Mouse (Mus musculus) central nervous system, embryonic 11.5 days (tissue): ENCODE measurements around the gene Snx10. TPM values are rescaled to one million over a fixed set of nuclear protein-coding genes. Genes with fewer than 3 reads are reported as not detected.

Source experiments
- polyA plus RNA-seq: library from polyadenylated mRNA; depleted of rRNA; stranded (reverse); fragments of >200 nt; gene quantifications from 2 replicates; pipeline ENCODE4 v1.2.3, GENCODE M21; 2012; rRNA removed

Gene Snx10
- 15.5 and 16.6 TPM in 2 replicates for polyA plus RNA-seq

DNA sequence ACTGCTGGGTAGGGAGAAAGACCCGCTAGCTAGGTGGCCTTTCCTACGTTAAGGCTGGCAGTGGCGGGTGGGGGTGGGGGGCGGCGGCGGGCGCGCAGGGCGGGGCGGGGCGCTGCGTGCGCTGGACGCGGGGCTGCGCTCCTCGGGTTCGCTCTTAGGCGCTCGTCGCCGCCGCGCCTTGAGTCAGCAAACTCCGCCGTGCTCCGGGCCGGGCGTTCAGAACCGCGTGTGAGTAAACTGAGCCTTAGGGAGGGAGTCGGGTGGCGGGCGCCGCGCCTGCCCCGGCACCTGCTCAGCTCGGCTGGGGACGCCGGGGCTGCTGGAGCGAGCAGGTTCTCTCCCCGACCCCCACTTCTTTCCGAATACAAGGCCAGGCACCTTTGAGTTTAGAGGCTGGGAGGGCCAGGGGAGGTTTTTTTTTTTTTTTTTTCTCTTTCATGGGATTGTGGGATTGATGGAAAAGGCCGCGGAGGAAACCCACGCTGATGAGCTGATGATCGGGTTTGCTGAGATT, at the start of gene Snx10:
TSS of gene Snx10 (plus strand) at position 95 of the 514 bp plus-strand sequence.

Other genes starting within 250 kb of the Snx10 start
- 2.0 and 3.4 TPM in 2 replicates for gene Nfe2l3, start 91.2 kb upstream of the Snx10 start, polyA plus RNA-seq
- gene Hnrnpa2b1, start 54.0 kb upstream of the Snx10 start, polyA plus RNA-seq = 2,235 and 2,651 TPM in 2 replicates
- 264 and 320 TPM in 2 replicates for gene Cbx3, start 53.5 kb upstream of the Snx10 start, polyA plus RNA-seq